Mouse (Mus musculus): ENCODE data around the gene Pilra. TPM values are rescaled to one million over a fixed set of nuclear protein-coding genes. Genes with fewer than 3 reads are reported as not detected.
"Not testable (repeated sequence)": the region's sequence is repeated elsewhere in the genome, so short reads cannot be mapped to it uniquely, and the experiment has no call there.

Gene Pilra
- polyA plus RNA-seq, 1 experiment from 2014 or later, result 0.67 TPM

DNA sequence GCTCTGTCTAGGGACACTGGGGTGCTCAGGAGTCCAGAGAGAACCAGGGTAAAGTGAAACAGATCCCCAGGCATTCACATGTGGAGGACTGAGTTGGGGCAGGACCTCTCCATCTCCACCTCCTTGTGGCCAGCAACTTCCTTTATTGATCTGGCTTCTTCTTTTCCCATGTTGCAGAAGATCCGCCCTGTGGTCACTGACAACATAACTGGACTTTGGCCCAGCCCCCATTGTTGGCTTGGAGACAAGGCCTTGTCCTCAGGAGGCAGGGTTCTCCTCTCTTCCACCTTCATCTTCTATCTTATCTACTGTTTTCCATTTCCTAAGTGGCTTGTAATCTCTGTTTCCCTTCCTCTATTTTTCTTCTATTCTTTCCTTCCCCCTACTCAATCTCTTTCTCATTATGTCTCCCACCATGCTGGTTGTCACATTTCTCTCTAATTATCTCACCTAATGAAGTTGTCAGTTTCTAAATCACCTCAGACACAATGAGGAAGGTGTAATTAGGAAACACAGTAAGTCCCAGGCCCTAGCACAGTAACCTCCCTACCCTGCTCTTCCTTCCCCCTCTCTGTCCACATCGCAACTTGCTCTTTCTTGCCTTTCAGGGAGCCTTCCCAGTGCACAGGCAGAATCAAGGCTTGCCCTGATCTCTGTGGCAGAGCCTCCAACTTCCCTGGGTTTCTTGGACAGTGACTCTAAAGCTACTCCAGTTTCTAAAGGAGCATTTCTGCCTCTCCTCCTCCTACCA is 22.1 kb upstream of the Pilra start, which contains the start of gene Pilrb1:
Gene Pilrb1, minus strand, starts transcription at position 147 of the 751 bp plus-strand sequence.
- H3K4me3 ChIP-seq (ENCODE audit: low read depth, low read length); ATAC-seq: not testable (repeated sequence)

DNA sequence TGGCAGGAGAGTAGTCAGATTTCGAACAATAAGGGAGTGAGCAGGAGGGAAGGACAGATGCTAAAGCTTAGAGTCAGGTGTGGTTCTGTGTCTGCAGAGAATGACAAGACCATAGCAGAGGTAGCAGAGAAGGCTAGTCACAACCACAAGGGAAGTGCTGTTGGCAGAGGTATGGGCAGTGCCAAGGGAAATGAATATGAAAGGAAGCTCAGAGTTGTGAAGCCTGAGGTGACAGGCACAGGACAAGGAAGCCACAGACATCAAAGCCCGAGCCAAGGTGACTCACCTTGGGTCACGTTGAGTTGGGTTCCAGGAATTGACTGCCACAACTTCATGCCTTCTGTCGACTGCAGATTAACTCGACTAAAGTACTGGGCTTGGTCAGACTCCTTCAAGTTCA is 20.8 kb upstream of the Pilra start:
- H3K4me2 ChIP-seq (ENCODE audit: low read length); H3K9ac ChIP-seq (ENCODE audit: low read length); H3K27ac ChIP-seq (ENCODE audit: low read depth, low read length); ATAC-seq; H3K4me3 ChIP-seq (ENCODE audit: low read depth, low read length); DNase-seq (ENCODE audit: low spot score); H3K27me3 ChIP-seq (replicated peaks; ENCODE audit: control insufficient read depth, insufficient read depth, low read length); H3K36me3 ChIP-seq (ENCODE audit: control insufficient read depth, insufficient read depth, low read length); H3K4me1 ChIP-seq (ENCODE audit: control insufficient read depth, insufficient read depth, low read length); H3K9me3 ChIP-seq (replicated peaks; ENCODE audit: control insufficient read depth, low read length): not testable (repeated sequence)
- 80% methylated on average over 4 of the region's 5 CpGs for WGBS

More for the DNA sequence above, 22.1 kb upstream of the Pilra start, which contains the start of gene Pilrb1:
- not testable (repeated sequence) for H3K27ac ChIP-seq (ENCODE audit: low read depth, low read length); DNase-seq (ENCODE audit: low spot score); H3K36me3 ChIP-seq (ENCODE audit: control insufficient read depth, insufficient read depth, low read length); H3K4me1 ChIP-seq (ENCODE audit: control insufficient read depth, insufficient read depth, low read length); H3K9me3 ChIP-seq (replicated peaks; ENCODE audit: control insufficient read depth, low read length); H3K4me2 ChIP-seq (ENCODE audit: low read length); H3K27me3 ChIP-seq (replicated peaks; ENCODE audit: control insufficient read depth, insufficient read depth, low read length); H3K9ac ChIP-seq (ENCODE audit: low read length)
- WGBS, result 73% methylated on average over 2 of the region's 2 CpGs

DNA sequence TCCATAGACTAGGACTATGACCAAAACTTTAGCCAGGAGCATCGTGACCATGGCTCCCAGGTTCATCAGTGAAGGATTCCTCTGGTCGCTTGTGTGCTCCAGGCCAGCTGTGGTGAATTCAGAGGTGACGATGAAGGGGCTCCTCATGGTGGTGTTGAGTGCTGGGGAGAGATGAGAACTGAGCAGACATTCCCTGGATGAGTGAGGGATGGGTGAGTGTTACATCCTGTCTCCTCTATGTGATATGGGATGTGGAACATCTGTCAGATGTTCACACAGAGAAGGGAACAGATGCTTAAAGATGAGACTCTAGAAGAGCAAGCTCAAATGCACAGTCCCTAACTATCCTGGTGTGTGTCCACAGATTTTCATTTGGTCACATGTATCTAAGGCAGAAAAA is 18.8 kb upstream of the Pilra start:
- H3K9ac ChIP-seq (ENCODE audit: low read length); H3K27ac ChIP-seq (ENCODE audit: low read depth, low read length); H3K36me3 ChIP-seq (ENCODE audit: control insufficient read depth, insufficient read depth, low read length); H3K9me3 ChIP-seq (replicated peaks; ENCODE audit: control insufficient read depth, low read length); ATAC-seq; H3K4me2 ChIP-seq (ENCODE audit: low read length); H3K27me3 ChIP-seq (replicated peaks; ENCODE audit: control insufficient read depth, insufficient read depth, low read length); H3K4me3 ChIP-seq (ENCODE audit: low read depth, low read length); DNase-seq (ENCODE audit: low spot score); H3K4me1 ChIP-seq (ENCODE audit: control insufficient read depth, insufficient read depth, low read length): not testable (repeated sequence)
- WGBS, result 80% methylated on average over 3 of the region's 3 CpGs

DNA sequence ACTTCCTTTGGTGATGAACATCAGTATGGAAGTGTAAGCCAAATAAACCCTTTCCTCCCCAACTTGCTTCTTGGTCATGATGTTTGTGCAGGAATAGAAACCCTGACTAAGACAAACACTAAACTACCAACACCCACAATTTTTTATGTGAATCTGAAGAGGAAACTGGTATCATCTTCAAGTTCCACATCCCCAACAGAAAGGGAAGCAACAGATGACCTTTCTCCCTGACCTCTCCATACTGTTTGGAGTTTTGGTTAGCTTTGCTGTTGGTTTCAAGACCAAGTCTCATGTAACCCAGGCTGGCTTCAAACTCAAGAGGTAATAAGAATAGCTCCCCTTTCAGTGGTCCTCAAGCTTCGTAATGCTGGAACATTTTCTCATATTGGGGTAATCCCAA is 14.2 kb upstream of the Pilra start:
- H3K9me3 ChIP-seq (replicated peaks; ENCODE audit: control insufficient read depth, low read length); H3K9ac ChIP-seq (ENCODE audit: low read length); DNase-seq (ENCODE audit: low spot score); H3K4me1 ChIP-seq (ENCODE audit: control insufficient read depth, insufficient read depth, low read length); H3K27me3 ChIP-seq (replicated peaks; ENCODE audit: control insufficient read depth, insufficient read depth, low read length); H3K36me3 ChIP-seq (ENCODE audit: control insufficient read depth, insufficient read depth, low read length); H3K27ac ChIP-seq (ENCODE audit: low read depth, low read length); ATAC-seq; H3K4me3 ChIP-seq (ENCODE audit: low read depth, low read length); H3K4me2 ChIP-seq (ENCODE audit: low read length): not testable (repeated sequence)
- 91% methylated on average over 1 of the region's 1 CpGs for WGBS

DNA sequence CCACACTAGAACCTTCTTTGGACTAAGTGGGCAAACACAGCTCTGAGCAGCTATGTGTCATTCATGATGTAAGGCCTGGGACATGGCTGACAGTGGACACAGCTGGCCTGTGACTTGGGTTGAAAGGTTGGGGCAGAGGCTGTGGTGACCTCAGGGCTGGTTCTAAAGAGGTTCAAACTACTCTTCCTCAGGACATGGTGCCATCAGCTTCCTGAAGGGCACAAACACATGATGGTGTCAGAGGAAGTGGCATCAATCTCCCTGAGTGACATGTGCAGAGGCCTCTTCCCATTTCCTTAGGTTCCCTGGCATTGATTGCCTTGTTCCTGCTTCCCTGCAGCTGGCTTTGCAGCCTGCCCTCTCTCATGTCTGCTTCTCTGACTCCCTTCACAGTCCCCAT is 1.0 kb upstream of the Pilra start:
- not testable (repeated sequence) for H3K27me3 ChIP-seq (replicated peaks; ENCODE audit: control insufficient read depth, insufficient read depth, low read length); H3K9me3 ChIP-seq (replicated peaks; ENCODE audit: control insufficient read depth, low read length); ATAC-seq; H3K4me2 ChIP-seq (ENCODE audit: low read length); H3K27ac ChIP-seq (ENCODE audit: low read depth, low read length); H3K4me3 ChIP-seq (ENCODE audit: low read depth, low read length); H3K9ac ChIP-seq (ENCODE audit: low read length); DNase-seq (ENCODE audit: low spot score); H3K4me1 ChIP-seq (ENCODE audit: control insufficient read depth, insufficient read depth, low read length); H3K36me3 ChIP-seq (ENCODE audit: control insufficient read depth, insufficient read depth, low read length)

DNA sequence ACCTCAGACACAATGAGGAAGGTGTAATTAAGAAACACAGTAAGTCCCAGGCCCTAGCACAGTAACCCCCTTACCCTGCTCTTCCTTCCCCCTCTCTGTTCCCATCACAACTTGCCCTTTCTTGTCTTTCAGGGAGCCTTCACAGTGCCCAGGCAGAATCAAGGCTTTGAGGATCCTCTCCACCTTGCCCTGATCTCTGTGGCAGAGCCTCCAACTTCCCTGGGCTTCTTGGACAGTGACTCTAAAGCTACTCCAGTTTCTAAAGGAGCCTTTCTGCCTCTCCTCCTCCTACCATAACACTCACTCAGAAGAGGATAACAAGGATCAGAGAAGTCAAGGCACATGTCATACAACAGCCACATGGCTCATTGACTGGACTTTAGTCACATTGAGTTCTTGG is 530 bp upstream of the Pilra start:
- H3K4me2 ChIP-seq (ENCODE audit: low read length), result no peak overlapping the region
- ATAC-seq (no peak), DNase-seq (ENCODE audit: low spot score) (no peak)
- H3K27me3 ChIP-seq (replicated peaks; ENCODE audit: control insufficient read depth, insufficient read depth, low read length), result no peaks in the 10 kb centered on the region
- H3K4me1 ChIP-seq (ENCODE audit: control insufficient read depth, insufficient read depth, low read length), result no peaks in the 10 kb centered on the region
- no peaks in the 10 kb centered on the region for H3K9me3 ChIP-seq (replicated peaks; ENCODE audit: control insufficient read depth, low read length)
- no peak overlapping the region for H3K9ac ChIP-seq (ENCODE audit: low read length)
- no peaks in the 10 kb centered on the region for H3K36me3 ChIP-seq (ENCODE audit: control insufficient read depth, insufficient read depth, low read length)
- no peak overlapping the region for H3K27ac ChIP-seq (ENCODE audit: low read depth, low read length)
- no peak overlapping the region for H3K4me3 ChIP-seq (ENCODE audit: low read depth, low read length)

DNA sequence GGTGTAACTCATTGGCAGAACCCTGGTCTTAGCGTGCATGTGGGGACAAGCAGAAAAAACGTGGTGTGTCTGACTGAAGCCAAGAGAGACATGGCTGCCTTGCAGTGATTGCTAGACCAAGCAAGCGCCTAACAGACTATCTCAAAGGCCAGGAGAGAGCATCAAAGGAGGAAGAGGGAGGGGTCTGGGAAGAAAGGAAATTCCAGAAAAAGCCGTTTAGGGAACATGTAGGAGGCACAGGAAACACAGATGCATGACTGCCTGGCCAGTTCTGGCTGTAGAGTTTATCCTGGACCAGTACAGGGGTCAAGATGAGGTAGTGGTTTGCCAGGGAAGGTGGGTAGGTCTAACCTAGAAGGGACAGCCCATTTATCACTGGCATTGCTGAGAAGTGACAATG is 2.6 kb downstream of the Pilra start:
- no peak overlapping the region for H3K27ac ChIP-seq (ENCODE audit: low read depth, low read length)
- H3K36me3 ChIP-seq (ENCODE audit: control insufficient read depth, insufficient read depth, low read length), result no peaks in the 10 kb centered on the region
- H3K4me1 ChIP-seq (ENCODE audit: control insufficient read depth, insufficient read depth, low read length), result no peaks in the 10 kb centered on the region
- DNase-seq (ENCODE audit: low spot score) (no peak), ATAC-seq (no peak)
- no peak overlapping the region for H3K9ac ChIP-seq (ENCODE audit: low read length)
- WGBS, result 55% methylated on average over 4 of the region's 4 CpGs
- no peaks in the 10 kb centered on the region for H3K27me3 ChIP-seq (replicated peaks; ENCODE audit: control insufficient read depth, insufficient read depth, low read length)
- H3K4me2 ChIP-seq (ENCODE audit: low read length), result no peak overlapping the region
- H3K4me3 ChIP-seq (ENCODE audit: low read depth, low read length), result no peak overlapping the region
- H3K9me3 ChIP-seq (replicated peaks; ENCODE audit: control insufficient read depth, low read length), result no peaks in the 10 kb centered on the region

DNA sequence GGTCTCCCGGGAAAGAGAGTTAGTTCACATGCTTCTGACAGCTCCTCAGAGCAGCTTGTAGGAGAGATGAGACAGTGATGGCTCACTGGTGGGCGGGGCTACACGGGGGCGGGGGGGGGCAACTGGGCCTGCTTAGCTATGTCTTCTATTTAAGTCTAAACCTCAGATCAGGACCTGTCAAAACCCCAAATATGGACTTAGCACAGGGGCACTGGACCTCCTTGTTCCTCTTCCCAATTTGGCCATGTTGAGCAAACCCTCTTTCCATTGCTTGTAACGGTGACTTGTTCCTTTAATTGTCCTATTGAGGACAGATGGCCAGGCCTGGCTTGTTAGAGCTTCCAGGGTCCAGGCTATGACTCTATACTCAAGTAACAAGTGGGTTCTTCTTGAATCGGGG is 4.6 kb downstream of the Pilra start:
- no peak for DNase-seq (ENCODE audit: low spot score)
- H3K9me3 ChIP-seq (replicated peaks; ENCODE audit: control insufficient read depth, low read length), result no peaks in the 10 kb centered on the region

DNA sequence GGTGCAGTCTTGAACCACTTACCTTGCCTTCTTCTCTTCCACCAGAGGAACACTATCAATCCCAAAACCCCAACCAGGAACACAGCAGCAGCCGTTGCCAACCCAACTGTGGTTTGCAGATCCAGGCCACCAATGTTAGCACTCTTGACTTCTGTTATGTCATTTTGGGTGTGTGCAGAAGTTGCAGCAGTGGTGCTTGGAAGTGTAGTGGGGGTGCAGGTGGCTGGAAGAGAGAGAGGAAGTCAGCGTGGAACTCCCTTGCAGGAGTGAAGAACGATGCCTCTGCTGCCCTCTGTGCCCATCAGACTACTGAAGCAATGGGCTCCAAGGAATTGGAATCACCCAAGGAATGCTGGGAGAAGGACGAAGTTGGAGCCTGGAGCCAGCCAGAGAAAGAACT is 5.0 kb downstream of the Pilra start:
- Histone ChIP-seq H3K27ac (ENCODE audit: low read depth, low read length) (no peak overlapping the region), H3K9ac (ENCODE audit: low read length) (no peak overlapping the region), H3K9me3 (replicated peaks; ENCODE audit: control insufficient read depth, low read length) (no peaks in the 10 kb centered on the region), H3K4me3 (ENCODE audit: low read depth, low read length) (no peak overlapping the region), H3K4me1 (ENCODE audit: control insufficient read depth, insufficient read depth, low read length) (no peaks in the 10 kb centered on the region), H3K4me2 (ENCODE audit: low read length) (no peak overlapping the region), H3K36me3 (ENCODE audit: control insufficient read depth, insufficient read depth, low read length) (no peaks in the 10 kb centered on the region), H3K27me3 (replicated peaks; ENCODE audit: control insufficient read depth, insufficient read depth, low read length) (no peaks in the 10 kb centered on the region)
- no peak for DNase-seq (ENCODE audit: low spot score)
- 90% methylated on average over 4 of the region's 4 CpGs for WGBS
- no peak for ATAC-seq

More for the DNA sequence above, 4.6 kb downstream of the Pilra start:
- no peak overlapping the region for H3K4me2 ChIP-seq (ENCODE audit: low read length)
- H3K27me3 ChIP-seq (replicated peaks; ENCODE audit: control insufficient read depth, insufficient read depth, low read length), result no peaks in the 10 kb centered on the region
- no peak for ATAC-seq
- no peak overlapping the region for H3K27ac ChIP-seq (ENCODE audit: low read depth, low read length)
- 83% methylated on average over 6 of the region's 6 CpGs for WGBS
- H3K4me1 ChIP-seq (ENCODE audit: control insufficient read depth, insufficient read depth, low read length), result no peaks in the 10 kb centered on the region
- H3K9ac ChIP-seq (ENCODE audit: low read length), result no peak overlapping the region
- H3K36me3 ChIP-seq (ENCODE audit: control insufficient read depth, insufficient read depth, low read length), result no peaks in the 10 kb centered on the region
- H3K4me3 ChIP-seq (ENCODE audit: low read depth, low read length), result no peak overlapping the region
